Mouse (Mus musculus): Measurements from ENCODE around the gene Ccdc187.

DNA sequence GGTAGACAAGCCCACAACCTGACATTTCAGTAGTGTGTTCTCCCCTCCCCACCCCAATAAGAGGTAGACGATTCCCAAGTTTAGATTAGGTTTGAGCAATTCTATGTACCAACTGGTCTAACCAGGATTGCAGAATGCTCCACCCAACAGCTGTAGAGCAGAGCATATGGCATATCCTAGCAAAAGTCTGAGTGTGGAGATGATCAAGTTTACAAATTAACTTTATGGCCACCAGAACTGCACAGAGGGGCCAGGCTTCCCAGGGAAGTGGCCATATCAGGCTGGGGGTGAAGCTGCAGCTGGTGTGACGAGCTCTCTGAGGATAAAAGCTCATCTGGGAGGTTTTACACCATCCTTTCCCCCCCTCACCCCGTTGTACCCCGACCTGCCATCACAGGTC is 29.7 kb downstream of the Ccdc187 start:
- TF ChIP-seq CTCF (conservative IDR thresholded peaks at IDR 0.05; ENCODE audit: insufficient read depth, insufficient read length, low read depth, low read length) (no peak), POLR2A (IDR thresholded peaks at IDR 0.05; ENCODE audit: low read depth, low read length) (no peak)

Measured in kidney, adult 2 months (tissue).